Mouse (Mus musculus) heart, postnatal 0 days (tissue): ENCODE measurements around the gene Ppil1. TPM values are rescaled to one million over a fixed set of nuclear protein-coding genes. Genes with fewer than 3 reads are reported as not detected.

Source experiments
- ATAC-seq: fragments of 200-750 bp; cut with Nextera tagmentation; 2 replicates; pipeline ENCODE4 v1.8.0; 2017; ENCODE audit warnings: low read depth, moderate number of reproducible peaks, moderate library complexity; ENCODE audit not compliant: insufficient read depth
- DNase-seq: peaks from one replicate; pipeline ENCODE4 v3.0.0-alpha.2; 2016; ENCODE audit warnings: low spot score
- H3K27ac ChIP-seq: fragments of 300-500 bp; sonication (generic); 2 replicates; pipeline ENCODE4 v1.5.1; 2014; ENCODE audit warnings: low read depth, mild to moderate bottlenecking
- H3K27me3 ChIP-seq: fragments of 300-500 bp; sonication (generic); 2 replicates; pipeline ENCODE4 v1.6.1; 2014; ENCODE audit warnings: low read length, mixed read lengths; ENCODE audit not compliant: control insufficient read depth, insufficient read depth
- H3K36me3 ChIP-seq: fragments of 300-500 bp; sonication (generic); replicated peaks from 2 replicates; pipeline ENCODE4 v1.6.1; 2014; ENCODE audit warnings: low read length, mixed read lengths; ENCODE audit not compliant: control insufficient read depth, insufficient read depth
- H3K4me1 ChIP-seq: fragments of 300-500 bp; sonication (generic); 2 replicates; pipeline ENCODE4 v1.6.1; 2014; ENCODE audit warnings: antibody characterized with exemption; ENCODE audit not compliant: control insufficient read depth, insufficient read depth
- H3K4me2 ChIP-seq: fragments of 300-500 bp; sonication (generic); 2 replicates; pipeline ENCODE4 v1.6.1; 2014; ENCODE audit warnings: low read depth, mild to moderate bottlenecking, low read length, moderate library complexity
- H3K4me3 ChIP-seq: fragments of 300-500 bp; sonication (generic); 2 replicates; pipeline ENCODE4 v1.5.1; 2014; ENCODE audit warnings: low read depth, low read length
- H3K9ac ChIP-seq: fragments of 300-500 bp; sonication (generic); replicated peaks from 2 replicates; pipeline ENCODE4 v1.6.1; 2014; ENCODE audit warnings: low read depth, low read length, mixed read lengths
- H3K9me3 ChIP-seq: fragments of 300-500 bp; sonication (generic); replicated peaks from 2 replicates; pipeline ENCODE4 v1.6.1; 2016; ENCODE audit warnings: low read length; ENCODE audit not compliant: control insufficient read depth
- CTCF ChIP-seq: IDR thresholded peaks from 2 replicates; pipeline ENCODE4 v1.5.1; 2016; ENCODE audit warnings: antibody characterized with exemption, control low read depth, low read depth
- EP300 ChIP-seq: IDR thresholded peaks from 2 replicates; pipeline ENCODE4 v1.6.1; 2016; ENCODE audit warnings: antibody characterized with exemption, low read depth
- WGBS: fragments of 180-500 bp; shearing (Covaris S2); extraction: QIAGEN DNeasy Blood & Tissue Kit; methylation state at CpG from one replicate; pipeline ENCODE4 v1.1.7; 2014; 5-methylcytosine and 5-hydroxymethylcytosine counted together
- polyA plus RNA-seq: library from polyadenylated mRNA; unstranded; fragments of >200 nt; fragmentation: Nextera tagmentation; extraction: Ambion mirVana; gene quantifications from 2 replicates; pipeline ENCODE4 v1.2.1, GENCODE M21; 2015
- total RNA-seq: library from RNA; depleted of rRNA; stranded (reverse); fragments of >200 nt; gene quantifications from 2 replicates; pipeline ENCODE4 v1.2.3, GENCODE M21; 2014; ENCODE audit warnings: low replicate concordance

Gene Ppil1
- total and polyA plus RNA-seq, 2 experiments from 2014 or later, result 46.3 to 75.5 TPM

DNA sequence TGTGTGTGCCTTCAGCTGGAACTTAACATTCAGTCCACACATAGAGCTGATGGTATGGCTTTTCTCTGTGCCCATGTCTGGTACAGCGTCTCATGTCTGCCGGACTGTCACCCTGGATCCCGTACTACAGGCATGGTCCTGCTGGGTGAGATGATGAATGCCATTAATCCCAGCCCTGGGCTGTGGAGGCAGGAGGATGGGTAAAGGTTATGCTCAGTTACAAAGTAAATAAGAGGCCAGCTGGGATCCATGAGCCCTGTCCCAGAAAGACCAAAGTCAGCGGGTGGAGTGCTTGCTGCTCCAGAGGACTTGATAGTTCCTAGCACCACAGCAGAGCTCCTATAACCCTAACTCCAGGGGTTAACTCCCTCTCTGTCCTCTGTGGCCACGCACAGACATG, 31.8 kb upstream of the Ppil1 start:
- Histone ChIP-seq H3K36me3 (peaks cover 59% of the 10 kb centered on the region), H3K4me1 (no peaks in the 10 kb centered on the region), H3K27ac (no peak overlapping the region), H3K27me3 (no peaks in the 10 kb centered on the region), H3K4me3 (no peak overlapping the region), H3K9ac (no peak overlapping the region), H3K9me3 (no peaks in the 10 kb centered on the region), H3K4me2 (no peak overlapping the region)
- DNase-seq, result no peak
- WGBS, result 91% methylated on average over 5 of the region's 5 CpGs
- TF ChIP-seq EP300, result no peak
- TF ChIP-seq CTCF, result no peak
- no peak for ATAC-seq

- WGBS, result 74% methylated on average over 9 of the region's 9 CpGs
- H3K36me3 ChIP-seq, result peaks cover 57% of the 10 kb centered on the region
- no peak for ATAC-seq
Observed at GRCm38 (mm10) chr17:29293807-29294605, 30.0 kb upstream of the Ppil1 start.

GRCm38 (mm10) chr17:29292996-29293395, 29.0 kb upstream of the Ppil1 start:
- no peak overlapping the region for H3K27ac ChIP-seq
- WGBS, result 81% methylated on average over 3 of the region's 3 CpGs

More at GRCm38 (mm10) chr17:29293807-29294605, 30.0 kb upstream of the Ppil1 start:
- peak; percentile 29 for TF ChIP-seq CTCF
- TF ChIP-seq EP300, result no peak
- H3K4me3 ChIP-seq, result no peak overlapping the region
- no peak overlapping the region for H3K4me2 ChIP-seq
- peak; percentile 13 for DNase-seq
- H3K9me3 ChIP-seq, result no peaks in the 10 kb centered on the region
- no peaks in the 10 kb centered on the region for H3K4me1 ChIP-seq
- H3K27me3 ChIP-seq, result no peaks in the 10 kb centered on the region
- H3K27ac ChIP-seq, result no peak overlapping the region
- H3K9ac ChIP-seq, result no peak overlapping the region

GRCm38 (mm10) chr17:29291793-29292192, 27.8 kb upstream of the Ppil1 start:
- Histone ChIP-seq H3K4me3 (no peak overlapping the region), H3K9ac (no peak overlapping the region), H3K4me1 (no peaks in the 10 kb centered on the region), H3K27me3 (no peaks in the 10 kb centered on the region), H3K9me3 (no peaks in the 10 kb centered on the region), H3K27ac (no peak overlapping the region), H3K36me3 (peaks cover 37% of the 10 kb centered on the region), H3K4me2 (no peak overlapping the region)
- WGBS, result 91% methylated on average over 7 of the region's 7 CpGs
- no peak for ATAC-seq
- no peak for DNase-seq
- no peak for TF ChIP-seq CTCF
- TF ChIP-seq EP300, result no peak

More at GRCm38 (mm10) chr17:29292996-29293395, 29.0 kb upstream of the Ppil1 start:
- DNase-seq, result no peak
- H3K36me3 ChIP-seq, result peaks cover 48% of the 10 kb centered on the region
- H3K4me3 ChIP-seq, result no peak overlapping the region
- H3K9me3 ChIP-seq, result no peaks in the 10 kb centered on the region
- no peak for ATAC-seq
- H3K9ac ChIP-seq, result no peak overlapping the region
- H3K27me3 ChIP-seq, result no peaks in the 10 kb centered on the region
- no peaks in the 10 kb centered on the region for H3K4me1 ChIP-seq
- no peak overlapping the region for H3K4me2 ChIP-seq
- no peak for TF ChIP-seq CTCF
- no peak for TF ChIP-seq EP300

- H3K9ac ChIP-seq, result no peak overlapping the region
- H3K27ac ChIP-seq, result no peak overlapping the region
- no peak overlapping the region for H3K4me3 ChIP-seq
- H3K36me3 ChIP-seq, result peaks cover 61% of the 10 kb centered on the region
- H3K4me1 ChIP-seq, result no peaks in the 10 kb centered on the region
- H3K4me2 ChIP-seq, result no peak overlapping the region
- TF ChIP-seq EP300 (no peak), CTCF (no peak)
- H3K27me3 ChIP-seq, result no peaks in the 10 kb centered on the region
- ATAC-seq (no peak), DNase-seq (no peak)
- H3K9me3 ChIP-seq, result no peaks in the 10 kb centered on the region
- 80% methylated on average over 21 of the region's 21 CpGs for WGBS
Observed at GRCm38 (mm10) chr17:29282216-29282952, 18.4 kb upstream of the Ppil1 start.
